Mouse (Mus musculus): ENCODE data around the gene Tmcc1. TPM values are rescaled to one million over a fixed set of nuclear protein-coding genes. Genes with fewer than 3 reads are reported as not detected.
"Not testable (repeated sequence)": the region's sequence is repeated elsewhere in the genome, so short reads cannot be mapped to it uniquely, and the experiment has no call there.

The Tmcc1 gene
- polyA plus RNA-seq, 1 experiment: 24.4 TPM

GRCm38 (mm10) chr6:116071781-116072180 lies 121.5 kb downstream of the Tmcc1 start:
- TF ChIP-seq CTCF (IDR thresholded peaks at IDR 0.05; ENCODE audit: borderline replicate concordance, control insufficient read depth, extremely low read depth, insufficient read depth, low read length, poor library complexity): no peak
- Histone ChIP-seq H3K36me3 (ENCODE audit: control insufficient read depth, insufficient read depth, low read length) (no peaks in the 10 kb centered on the region), H3K4me1 (replicated peaks; ENCODE audit: control insufficient read depth, insufficient read depth, low read length) (no peaks in the 10 kb centered on the region), H3K27me3 (ENCODE audit: control insufficient read depth, insufficient read depth, low read length) (no peaks in the 10 kb centered on the region), H3K27ac (ENCODE audit: control insufficient read depth, insufficient read depth, low read length) (no peak overlapping the region), H3K4me3 (ENCODE audit: control insufficient read depth, insufficient read depth, low read length) (no peak overlapping the region)
- DNase-seq: no peak
- WGBS: 94% methylated on average over 2 of the region's 2 CpGs

- Histone ChIP-seq H3K4me1 (replicated peaks; ENCODE audit: control insufficient read depth, insufficient read depth, low read length) (no peaks in the 10 kb centered on the region), H3K4me3 (ENCODE audit: control insufficient read depth, insufficient read depth, low read length) (no peak overlapping the region), H3K36me3 (ENCODE audit: control insufficient read depth, insufficient read depth, low read length) (no peaks in the 10 kb centered on the region), H3K27ac (ENCODE audit: control insufficient read depth, insufficient read depth, low read length) (no peak overlapping the region), H3K27me3 (ENCODE audit: control insufficient read depth, insufficient read depth, low read length) (no peaks in the 10 kb centered on the region)
- no peak for DNase-seq
- no peak for TF ChIP-seq CTCF (IDR thresholded peaks at IDR 0.05; ENCODE audit: borderline replicate concordance, control insufficient read depth, extremely low read depth, insufficient read depth, low read length, poor library complexity)
- TF ChIP-seq POLR2A (IDR thresholded peaks at IDR 0.05; ENCODE audit: control insufficient read depth, extremely low read depth, insufficient read depth, low read length, poor library complexity): no peak
- 98% methylated on average over 3 of the region's 3 CpGs for WGBS
Measured at GRCm38 (mm10) chr6:116070558-116070957, 122.7 kb downstream of the Tmcc1 start.

- Histone ChIP-seq H3K27me3 (ENCODE audit: control insufficient read depth, insufficient read depth, low read length) (no peaks in the 10 kb centered on the region), H3K4me3 (ENCODE audit: control insufficient read depth, insufficient read depth, low read length) (no peak overlapping the region), H3K4me1 (replicated peaks; ENCODE audit: control insufficient read depth, insufficient read depth, low read length) (no peaks in the 10 kb centered on the region), H3K36me3 (ENCODE audit: control insufficient read depth, insufficient read depth, low read length) (no peaks in the 10 kb centered on the region), H3K27ac (ENCODE audit: control insufficient read depth, insufficient read depth, low read length) (no peak overlapping the region)
- WGBS: 100% methylated on average over 1 of the region's 1 CpGs
- DNase-seq: no peak
- TF ChIP-seq CTCF (IDR thresholded peaks at IDR 0.05; ENCODE audit: borderline replicate concordance, control insufficient read depth, extremely low read depth, insufficient read depth, low read length, poor library complexity): no peak
- no peak for TF ChIP-seq POLR2A (IDR thresholded peaks at IDR 0.05; ENCODE audit: control insufficient read depth, extremely low read depth, insufficient read depth, low read length, poor library complexity)
Measured at GRCm38 (mm10) chr6:116063516-116063915, 129.8 kb downstream of the Tmcc1 start.

- not testable (repeated sequence) for DNase-seq; H3K27me3 ChIP-seq (ENCODE audit: control insufficient read depth, insufficient read depth, low read length); H3K4me1 ChIP-seq (replicated peaks; ENCODE audit: control insufficient read depth, insufficient read depth, low read length); H3K27ac ChIP-seq (ENCODE audit: control insufficient read depth, insufficient read depth, low read length); H3K4me3 ChIP-seq (ENCODE audit: control insufficient read depth, insufficient read depth, low read length); H3K36me3 ChIP-seq (ENCODE audit: control insufficient read depth, insufficient read depth, low read length)
Measured at GRCm38 (mm10) chr6:116059542-116059941, 133.7 kb downstream of the Tmcc1 start.

- no peak overlapping the region for H3K4me3 ChIP-seq (ENCODE audit: control insufficient read depth, insufficient read depth, low read length)
- WGBS: 92% methylated on average over 3 of the region's 3 CpGs
Measured at GRCm38 (mm10) chr6:116058541-116059300, 134.6 kb downstream of the Tmcc1 start.

GRCm38 (mm10) chr6:116056676-116057264 lies 136.5 kb downstream of the Tmcc1 start:
- TF ChIP-seq POLR2A (IDR thresholded peaks at IDR 0.05; ENCODE audit: control insufficient read depth, extremely low read depth, insufficient read depth, low read length, poor library complexity): no peak
- TF ChIP-seq CTCF (IDR thresholded peaks at IDR 0.05; ENCODE audit: borderline replicate concordance, control insufficient read depth, extremely low read depth, insufficient read depth, low read length, poor library complexity): no peak
- WGBS: 86% methylated on average over 13 of the region's 13 CpGs
- H3K4me3 ChIP-seq (ENCODE audit: control insufficient read depth, insufficient read depth, low read length): no peak overlapping the region
- DNase-seq: no peak
- H3K27me3 ChIP-seq (ENCODE audit: control insufficient read depth, insufficient read depth, low read length): no peaks in the 10 kb centered on the region
- H3K36me3 ChIP-seq (ENCODE audit: control insufficient read depth, insufficient read depth, low read length): no peaks in the 10 kb centered on the region
- H3K27ac ChIP-seq (ENCODE audit: control insufficient read depth, insufficient read depth, low read length): no peak overlapping the region
- peaks cover 3% of the 10 kb centered on the region; the same call in 1 of the 2 replicates for H3K4me1 ChIP-seq (replicated peaks; ENCODE audit: control insufficient read depth, insufficient read depth, low read length)

More at GRCm38 (mm10) chr6:116058541-116059300, 134.6 kb downstream of the Tmcc1 start:
- Histone ChIP-seq H3K36me3 (ENCODE audit: control insufficient read depth, insufficient read depth, low read length) (no peaks in the 10 kb centered on the region), H3K27ac (ENCODE audit: control insufficient read depth, insufficient read depth, low read length) (no peak overlapping the region), H3K27me3 (ENCODE audit: control insufficient read depth, insufficient read depth, low read length) (no peaks in the 10 kb centered on the region), H3K4me1 (replicated peaks; ENCODE audit: control insufficient read depth, insufficient read depth, low read length) (peaks cover 3% of the 10 kb centered on the region; the same call in 1 of the 2 replicates)
- no peak for DNase-seq
- TF ChIP-seq CTCF (IDR thresholded peaks at IDR 0.05; ENCODE audit: borderline replicate concordance, control insufficient read depth, extremely low read depth, insufficient read depth, low read length, poor library complexity) (no peak), POLR2A (IDR thresholded peaks at IDR 0.05; ENCODE audit: control insufficient read depth, extremely low read depth, insufficient read depth, low read length, poor library complexity) (no peak)

GRCm38 (mm10) chr6:116055766-116056165 lies 137.5 kb downstream of the Tmcc1 start:
- Histone ChIP-seq H3K4me1 (replicated peaks; ENCODE audit: control insufficient read depth, insufficient read depth, low read length) (peaks cover 3% of the 10 kb centered on the region; the same call in 1 of the 2 replicates), H3K4me3 (ENCODE audit: control insufficient read depth, insufficient read depth, low read length) (no peak overlapping the region), H3K27ac (ENCODE audit: control insufficient read depth, insufficient read depth, low read length) (no peak overlapping the region), H3K27me3 (ENCODE audit: control insufficient read depth, insufficient read depth, low read length) (no peaks in the 10 kb centered on the region), H3K36me3 (ENCODE audit: control insufficient read depth, insufficient read depth, low read length) (no peaks in the 10 kb centered on the region)
- no peak for DNase-seq
- TF ChIP-seq CTCF (IDR thresholded peaks at IDR 0.05; ENCODE audit: borderline replicate concordance, control insufficient read depth, extremely low read depth, insufficient read depth, low read length, poor library complexity): no peak
- TF ChIP-seq POLR2A (IDR thresholded peaks at IDR 0.05; ENCODE audit: control insufficient read depth, extremely low read depth, insufficient read depth, low read length, poor library complexity): no peak
- WGBS: 97% methylated on average over 2 of the region's 2 CpGs

Measured in thymus, adult 2 months (tissue).